Mouse (Mus musculus) gastrocnemius, postnatal 10 days (tissue): ENCODE data around the gene Duox1. TPM values are rescaled to one million over a fixed set of nuclear protein-coding genes. Genes with fewer than 3 reads are reported as not detected.

Experiments used
- DNase-seq: peaks from one replicate; pipeline ENCODE4 v3.0.0; 2021; ENCODE audit warnings: mixed read lengths
- long read RNA-seq, 2 experiments: library from polyadenylated mRNA; stranded (forward); transcript quantifications; one replicate each; pipeline ENCODE4 v2.0.0; 2021
- total RNA-seq, 2 experiments: library from RNA; stranded (reverse); gene quantifications; 2 replicates each; pipeline ENCODE4 v1.2.3; 2021

The Duox1 gene
- total RNA-seq = under 1 TPM; 0.19 to 0.43 TPM
- long read RNA-seq, experiment 1 = 0 reads
- long read RNA-seq, experiment 2 = 0 reads

DNA sequence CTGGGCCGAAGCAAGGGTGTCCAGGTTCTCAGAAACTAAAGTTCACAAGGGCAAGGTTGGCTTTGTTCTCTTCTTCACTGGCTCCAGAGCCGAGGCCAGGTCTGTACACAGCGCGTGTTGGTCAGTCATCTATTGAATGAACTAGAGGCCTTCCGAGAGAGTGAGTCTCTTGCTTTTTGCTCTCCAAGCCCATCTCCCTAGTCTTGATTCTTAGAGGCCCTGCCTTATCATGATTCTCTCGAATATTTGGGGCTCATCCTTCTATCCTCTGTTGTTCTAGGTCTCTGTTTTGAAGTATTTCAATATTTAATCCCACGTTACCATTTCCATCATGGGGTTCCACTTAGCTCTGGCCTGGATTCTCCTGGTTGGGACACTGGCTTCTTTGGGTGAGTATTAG is at the start of gene Duox1:
Gene Duox1, plus strand, starts transcription at position 301 of the 400 bp plus-strand sequence.
- DNase-seq = no peak

- DNase-seq = no peak
These were observed 48.9 kb upstream of the Duox1 start for GRCm38 (mm10) chr2:122266407-122267193.

GRCm38 (mm10) chr2:122278769-122279168 is 36.7 kb upstream of the Duox1 start:
- DNase-seq = no peak

DNA sequence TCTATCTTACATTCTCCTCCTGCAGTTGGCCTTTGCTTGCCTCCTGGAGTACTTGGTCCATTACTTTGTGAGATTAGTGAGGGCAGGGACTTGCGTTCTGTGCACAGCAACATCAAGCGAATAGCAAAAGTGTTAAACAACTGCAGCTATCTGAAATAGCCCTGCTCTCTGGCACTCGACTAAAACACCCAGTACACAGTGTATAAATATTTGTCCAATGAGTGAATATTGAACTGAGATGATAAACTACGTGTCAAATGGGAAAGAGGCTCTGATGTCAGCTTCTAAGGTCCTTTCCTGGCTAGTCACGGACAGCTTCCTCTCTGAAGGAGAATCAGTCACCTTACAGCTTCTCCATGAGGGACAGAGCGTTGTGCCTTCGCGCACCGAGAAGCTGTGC is 31.4 kb upstream of the Duox1 start:
- DNase-seq = no peak

DNA sequence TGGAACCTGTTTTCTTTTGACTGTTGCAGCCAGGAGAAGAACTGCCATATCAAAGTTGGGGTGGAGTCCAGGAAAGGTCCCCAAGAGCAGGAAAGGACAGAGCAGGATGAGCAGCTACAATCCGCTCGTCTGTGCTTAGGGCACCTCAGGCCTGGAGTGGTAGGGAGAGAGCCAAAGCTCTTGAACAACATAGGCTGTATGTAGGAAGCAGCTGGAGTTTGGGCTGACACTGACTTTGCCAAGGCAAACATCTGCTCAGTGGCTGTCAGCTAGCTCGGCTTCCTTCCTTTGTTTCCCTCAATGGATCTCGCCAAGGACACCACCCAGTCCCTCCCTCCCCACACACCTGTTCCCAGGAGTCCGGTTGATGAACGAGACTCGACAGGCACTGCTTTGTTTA is 29.3 kb upstream of the Duox1 start:
- no peak for DNase-seq

GRCm38 (mm10) chr2:122294916-122295315 is 20.6 kb upstream of the Duox1 start:
- DNase-seq = no peak

GRCm38 (mm10) chr2:122297271-122298095 is 18.0 kb upstream of the Duox1 start:
- DNase-seq = no peak

DNA sequence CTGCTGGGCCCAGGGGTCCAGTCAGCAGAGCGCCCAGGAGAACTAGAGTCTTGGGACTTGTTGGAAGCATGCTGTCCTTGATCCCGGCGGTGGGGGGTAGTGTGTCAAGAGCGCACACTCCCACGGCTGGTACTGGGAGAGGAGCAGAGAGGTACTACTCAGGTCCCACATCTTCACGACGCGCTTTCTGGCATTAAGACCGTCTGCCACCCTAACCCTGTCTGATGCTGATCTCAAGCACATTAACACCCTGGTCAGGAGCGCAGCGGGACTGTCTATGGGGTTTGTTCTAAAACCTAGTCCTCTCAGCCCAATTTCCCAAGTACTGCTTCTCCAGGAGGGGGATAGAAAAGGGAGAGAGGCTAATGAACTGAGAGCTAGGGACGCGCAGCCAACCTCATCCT is 17.4 kb upstream of the Duox1 start, which contains the start of gene Duox2:
Gene Duox2, minus strand, starts transcription at position 354 of the 404 bp plus-strand sequence.
- DNase-seq = no peak

- DNase-seq = peak; percentile 46
These were observed 16.6 kb upstream of the Duox1 start, which contains the start of gene Duoxa2 for GRCm38 (mm10) chr2:122298596-122299490. Duoxa2 (plus strand) TSS chr2:122298900.

- no peak for DNase-seq
These were observed 15.4 kb upstream of the Duox1 start for GRCm38 (mm10) chr2:122299911-122300655.

DNA sequence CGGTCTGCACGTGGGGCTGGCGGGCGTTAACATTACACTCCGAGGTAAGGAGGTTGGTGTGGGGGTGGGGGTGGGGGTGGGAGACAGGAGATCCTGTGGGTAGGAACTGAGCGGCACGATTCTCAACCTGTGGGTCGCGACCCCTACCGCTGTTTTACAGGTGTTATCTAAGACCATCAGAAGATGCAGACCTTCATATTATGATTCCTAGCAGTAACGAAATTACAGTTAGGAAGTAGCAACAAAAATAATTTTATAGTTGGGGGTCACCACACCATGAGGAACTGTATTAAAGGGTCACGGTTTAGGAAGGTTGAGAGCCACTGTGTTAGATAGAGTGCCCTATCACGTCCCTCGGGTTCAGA is 14.8 kb upstream of the Duox1 start:
- no peak for DNase-seq

GRCm38 (mm10) chr2:122301081-122301920 is 14.2 kb upstream of the Duox1 start:
- peak; percentile 42 for DNase-seq

- DNase-seq = no peak
These were observed 13.4 kb upstream of the Duox1 start for GRCm38 (mm10) chr2:122301921-122302573.

DNA sequence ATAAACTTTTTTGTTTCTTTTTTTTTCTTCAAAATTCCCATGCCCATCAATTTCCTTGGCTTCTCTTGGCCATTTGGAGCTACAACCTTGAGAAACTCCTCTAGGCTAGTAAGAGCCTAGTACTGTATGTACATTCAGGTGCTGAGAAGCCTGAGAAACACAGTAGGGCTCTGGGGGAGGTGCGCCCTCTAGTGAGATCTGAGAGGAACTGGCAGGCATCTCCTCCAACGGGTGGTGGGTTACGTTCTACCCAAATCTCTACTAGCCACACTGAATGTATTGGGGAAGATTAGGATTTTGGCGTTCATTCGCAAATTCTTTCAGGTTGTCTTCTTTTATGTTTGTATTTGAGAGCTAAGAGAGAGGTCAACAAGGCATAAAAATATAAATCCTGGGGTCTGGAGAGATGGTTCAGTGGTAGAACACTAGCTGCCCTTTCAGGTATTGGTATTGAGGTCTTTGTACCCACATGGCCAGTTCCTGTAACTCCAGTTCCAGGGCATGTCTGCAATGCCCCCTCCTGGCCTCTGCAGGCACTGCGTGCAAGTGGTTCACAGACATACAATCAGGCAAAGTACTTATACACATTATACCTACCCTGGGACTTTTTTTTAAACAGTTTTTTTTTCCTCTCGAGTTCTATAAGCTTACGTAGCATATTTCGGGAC is 12.8 kb upstream of the Duox1 start:
- DNase-seq = peak; percentile 55

GRCm38 (mm10) chr2:122304544-122304943 is 10.9 kb upstream of the Duox1 start:
- DNase-seq = no peak

DNA sequence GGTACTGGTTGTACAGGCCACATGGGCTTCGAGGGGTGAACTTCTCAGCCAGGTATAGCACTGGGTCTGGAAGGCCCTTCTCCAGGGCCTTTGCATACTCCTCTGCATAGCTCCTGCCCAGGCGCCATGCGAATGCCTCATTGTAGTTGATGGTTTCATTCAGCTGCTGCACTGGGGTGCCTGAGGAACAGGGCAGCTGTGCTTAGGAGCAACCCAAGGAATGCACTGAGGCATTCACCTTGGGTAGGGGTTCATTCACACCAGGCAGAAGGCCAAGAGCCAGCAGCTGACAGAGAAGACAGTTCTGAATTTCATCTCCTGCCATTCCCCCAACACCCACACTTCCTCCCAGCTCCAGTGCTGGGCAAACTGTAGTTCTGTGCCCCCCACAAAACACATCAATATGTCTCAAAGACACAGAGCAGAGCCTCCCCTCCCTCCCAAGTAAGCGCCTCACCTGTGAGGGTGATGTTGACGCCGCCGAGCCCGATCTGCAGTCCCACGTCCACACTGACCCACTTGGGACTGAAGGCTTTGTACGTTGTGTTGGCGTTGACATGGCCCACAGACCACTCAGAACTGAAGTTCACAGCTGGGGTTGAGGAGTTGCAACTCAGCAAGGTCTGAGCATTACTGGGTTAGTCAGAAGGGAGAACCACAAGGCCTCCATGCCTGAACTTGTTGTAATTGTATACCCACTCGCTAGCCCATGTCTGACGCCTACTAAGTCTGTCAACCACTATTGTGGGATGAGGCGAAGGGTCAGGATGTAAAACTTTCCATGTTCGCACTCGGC is 10.2 kb upstream of the Duox1 start:
- DNase-seq = no peak

DNA sequence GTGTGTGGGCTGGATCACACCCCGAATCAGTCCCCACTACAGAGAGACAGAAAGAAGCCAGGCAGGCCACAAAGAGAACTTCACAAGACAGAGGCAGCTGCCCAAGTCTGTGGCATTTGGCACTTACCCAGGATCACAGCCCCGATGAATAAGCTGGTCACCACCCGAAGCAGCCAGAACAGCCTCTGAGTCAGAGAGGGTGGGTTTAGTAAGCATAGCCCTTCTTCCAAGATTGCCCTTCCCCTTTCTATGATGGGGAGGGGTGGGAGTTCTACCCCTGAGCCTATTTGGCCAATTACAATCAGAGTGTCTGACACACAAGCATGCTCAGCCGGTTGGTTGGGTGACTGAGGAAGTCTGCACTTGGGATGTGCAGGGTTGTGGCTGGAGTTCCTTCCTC is 9.3 kb upstream of the Duox1 start:
- DNase-seq = no peak

DNA sequence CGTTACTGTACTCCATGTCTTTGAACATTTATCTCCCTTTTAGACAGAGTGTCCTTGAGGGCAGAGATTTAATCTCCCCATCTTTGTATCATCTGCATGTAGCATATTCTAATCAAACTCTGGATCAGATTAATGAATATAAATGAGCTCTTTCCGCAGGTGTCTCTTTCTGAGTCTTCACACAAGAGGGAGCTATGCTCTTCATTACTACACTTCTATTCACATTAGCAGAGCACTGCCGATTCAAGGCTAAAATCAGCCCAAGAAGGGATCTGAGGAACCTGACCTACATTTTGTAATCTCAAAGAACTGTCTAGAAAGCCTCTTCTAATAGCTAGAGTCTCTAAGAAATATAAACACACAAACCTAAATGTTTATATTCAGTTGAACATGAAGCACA is 5.8 kb upstream of the Duox1 start:
- DNase-seq = no peak
